Mouse (Mus musculus) brain, embryonic 14.5 days (tissue): Measurements from ENCODE around the gene Ost4.

Experiments
- CTCF ChIP-seq: fragments of 200-500 bp; IDR thresholded peaks from 2 replicates; pipeline ENCODE4 v1.5.1; 2012; ENCODE audit warnings: inconsistent platforms, mild to moderate bottlenecking, moderate library complexity, borderline replicate concordance; ENCODE audit not compliant: insufficient read depth, insufficient read length; ENCODE audit errors: extremely low read depth
- POLR2A ChIP-seq: fragments of 200-500 bp; IDR thresholded peaks from 2 replicates; pipeline ENCODE4 v1.6.1; 2012; ENCODE audit warnings: mild to moderate bottlenecking, inconsistent platforms, borderline replicate concordance; ENCODE audit not compliant: poor library complexity, insufficient read depth, insufficient read length, severe bottlenecking; ENCODE audit errors: extremely low read depth

GRCm38 (mm10) chr5:30890375-30890774 is 17.2 kb downstream of the Ost4 start:
- TF ChIP-seq POLR2A = no peak
- no peak for TF ChIP-seq CTCF
